Mouse (Mus musculus): Measurements from ENCODE around the gene Gm11437.

Gene Gm11437

GRCm38 (mm10) chr11:84167046-84167526 is at the start of gene Gm11437:
TSS of gene Gm11437 (minus strand) at chr11:84167476.
- no peak for DNase-seq (ENCODE audit: low spot score in 2 of 2)

GRCm38 (mm10) chr11:84210876-84211275 is 43.6 kb upstream of the Gm11437 start:
- DNase-seq (ENCODE audit: low spot score in 2 of 2): no peak

- DNase-seq (ENCODE audit: low spot score in 2 of 2): no peak
These were observed 38.5 kb upstream of the Gm11437 start for GRCm38 (mm10) chr11:84205776-84206175.

GRCm38 (mm10) chr11:84197607-84198402 is 30.5 kb upstream of the Gm11437 start:
- DNase-seq (ENCODE audit: low spot score in 2 of 2): no peak

GRCm38 (mm10) chr11:84194751-84195150 is 27.5 kb upstream of the Gm11437 start:
- DNase-seq (ENCODE audit: low spot score in 2 of 2): no peak

GRCm38 (mm10) chr11:84193249-84193648 is 26.0 kb upstream of the Gm11437 start:
- no peak for DNase-seq (ENCODE audit: low spot score in 2 of 2)

- DNase-seq (ENCODE audit: low spot score in 2 of 2): no peak
These were observed 23.4 kb upstream of the Gm11437 start for GRCm38 (mm10) chr11:84190581-84191233.

GRCm38 (mm10) chr11:84188530-84188929 is 21.3 kb upstream of the Gm11437 start:
- DNase-seq (ENCODE audit: low spot score in 2 of 2): no peak

GRCm38 (mm10) chr11:84181286-84181685 is 14.0 kb upstream of the Gm11437 start:
- no peak for DNase-seq (ENCODE audit: low spot score in 2 of 2)

- DNase-seq (ENCODE audit: low spot score in 2 of 2): peak; percentile 58 to 74
These were observed 12.8 kb upstream of the Gm11437 start for GRCm38 (mm10) chr11:84179954-84180598.

- peak; percentile 90 to 95 for DNase-seq (ENCODE audit: low spot score in 2 of 2)
These were observed 12.1 kb upstream of the Gm11437 start for GRCm38 (mm10) chr11:84179226-84179953.

GRCm38 (mm10) chr11:84178571-84178970 is 11.3 kb upstream of the Gm11437 start:
- DNase-seq (ENCODE audit: low spot score in 2 of 2): no peak

- no peak for DNase-seq (ENCODE audit: low spot score in 2 of 2)
These were observed 5.5 kb upstream of the Gm11437 start for GRCm38 (mm10) chr11:84172539-84173435.

GRCm38 (mm10) chr11:84168701-84169288 is 1.5 kb upstream of the Gm11437 start:
- peak; percentile 9 to 31 for DNase-seq (ENCODE audit: low spot score in 2 of 2)

GRCm38 (mm10) chr11:84164561-84164960 is 2.7 kb downstream of the Gm11437 start:
- DNase-seq (ENCODE audit: low spot score in 2 of 2): no peak

GRCm38 (mm10) chr11:84164123-84164522 is 3.2 kb downstream of the Gm11437 start:
- no peak for DNase-seq (ENCODE audit: low spot score in 2 of 2)

- no peak for DNase-seq (ENCODE audit: low spot score in 2 of 2)
These were observed 10.6 kb downstream of the Gm11437 start for GRCm38 (mm10) chr11:84156535-84157262.

GRCm38 (mm10) chr11:84150884-84151283 is 16.4 kb downstream of the Gm11437 start:
- no peak for DNase-seq (ENCODE audit: low spot score in 2 of 2)

GRCm38 (mm10) chr11:84146081-84146480 is 21.2 kb downstream of the Gm11437 start:
- DNase-seq (ENCODE audit: low spot score in 2 of 2): no peak
